Mouse (Mus musculus) naive thymus-derived CD4-positive, alpha-beta T cell, adult 5 months (primary cell): ENCODE results near the gene Esyt3. TPM values are rescaled to one million over a fixed set of nuclear protein-coding genes. Genes with fewer than 3 reads are reported as not detected.

Experiments
- polyA plus RNA-seq: library from polyadenylated mRNA; unstranded; fragments of 100-300 nt; shearing (Covaris generic); gene quantifications from one replicate; pipeline ENCODE4 v1.2.1, GENCODE M21; 2017

The Esyt3 gene
- not detected for polyA plus RNA-seq

DNA sequence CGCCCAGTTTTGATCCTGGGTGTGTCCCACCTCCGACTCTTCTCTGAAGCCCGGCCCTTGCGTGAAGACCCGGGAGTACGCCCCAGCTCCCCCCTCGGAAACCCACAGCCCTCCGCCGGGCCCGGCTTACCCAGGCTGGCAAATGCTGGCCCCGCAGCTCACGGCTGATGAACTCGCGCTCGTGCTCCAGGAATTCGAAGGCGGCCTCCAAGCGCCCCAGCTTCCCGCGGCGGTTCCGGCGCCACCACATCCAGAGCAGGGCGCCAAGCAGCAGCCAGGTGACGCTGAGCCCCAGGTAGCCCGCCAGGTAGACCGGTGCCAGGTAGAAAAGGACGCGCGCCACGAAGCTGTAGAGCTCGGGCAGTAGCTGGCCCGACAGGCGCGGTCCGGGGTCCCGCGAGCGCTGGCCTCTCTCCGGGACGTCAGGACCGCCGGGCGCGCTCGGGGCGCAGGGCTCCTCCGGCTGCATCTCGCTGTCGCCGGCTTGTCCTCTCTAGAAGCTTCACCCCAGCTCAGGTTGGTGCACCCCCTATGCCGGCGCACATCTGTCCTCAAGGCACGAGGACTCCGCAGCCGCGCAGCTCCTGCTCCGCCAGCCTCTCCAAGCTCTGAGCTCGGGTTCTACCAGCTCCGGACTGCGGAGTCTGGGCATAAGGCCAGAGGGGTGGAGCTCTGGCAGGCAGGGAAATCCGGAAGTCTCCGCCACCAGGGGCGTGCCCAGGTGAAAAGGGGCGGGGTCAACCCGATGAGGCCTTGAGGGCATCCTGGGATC is at the start of gene Esyt3:
Gene Esyt3, minus strand, starts transcription at position 637 of the 772 bp plus-strand sequence.

Other genes with a start within 250 kb of the Esyt3 start
- gene Pik3cb, start 217.9 kb downstream of the Esyt3 start, polyA plus RNA-seq, result 13.8 TPM
- not detected for gene Faiml, start 121.3 kb downstream of the Esyt3 start, polyA plus RNA-seq
- gene Cep70, start 115.2 kb downstream of the Esyt3 start, polyA plus RNA-seq, result 13.6 TPM
- not detected for gene Mras, start 78.8 kb upstream of the Esyt3 start, polyA plus RNA-seq
- not detected for gene Nme9, start 92.9 kb upstream of the Esyt3 start, polyA plus RNA-seq
- gene Armc8, start 210.3 kb upstream of the Esyt3 start, polyA plus RNA-seq, result 40.0 TPM
- gene Dbr1, start 217.2 kb upstream of the Esyt3 start, polyA plus RNA-seq, result 59.5 TPM